Mouse (Mus musculus) bone marrow macrophage, adult 2 months (primary cell): Measurements from ENCODE around the gene Adamts7.

Experiments used
- CTCF ChIP-seq: IDR thresholded peaks from 2 replicates; pipeline ENCODE4 v1.5.1; 2012; ENCODE audit warnings: low read depth, mild to moderate bottlenecking, low read length, moderate library complexity
- POLR2A ChIP-seq: IDR thresholded peaks from 2 replicates; pipeline ENCODE4 v1.6.1; 2012; ENCODE audit warnings: mild to moderate bottlenecking, low read depth, low read length, borderline replicate concordance

DNA sequence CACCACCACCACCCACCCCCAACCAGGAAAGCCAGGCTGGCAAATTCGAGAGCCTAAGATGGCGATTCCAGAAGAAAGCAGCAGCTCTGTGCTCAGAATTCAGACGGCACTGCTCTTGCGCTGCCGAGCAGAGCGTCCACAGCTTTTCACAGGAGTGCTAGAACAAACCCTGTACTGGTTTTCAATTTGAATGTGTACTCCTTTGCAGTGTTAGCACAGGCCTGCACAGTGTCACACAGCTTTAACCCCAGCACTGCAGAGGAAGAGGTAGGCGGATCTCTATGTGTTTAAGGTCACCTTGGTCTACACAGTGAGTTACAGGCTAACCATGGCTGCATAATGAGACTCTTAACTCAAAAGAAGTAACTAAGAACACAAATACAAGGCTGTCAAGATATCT lies 85.5 kb downstream of the Adamts7 start:
- TF ChIP-seq POLR2A (no peak), CTCF (no peak)
